Mouse (Mus musculus) cerebellum, adult 2 months (tissue): Measurements from ENCODE around the gene Tm7sf2. TPM values are rescaled to one million over a fixed set of nuclear protein-coding genes. Genes with fewer than 3 reads are reported as not detected.

Source experiments
- DNase-seq, 2 experiments: peaks; one replicate each; pipeline ENCODE4 v3.0.0; 2021
- H3K27ac ChIP-seq: fragments of 200-500 bp; 2 replicates; pipeline ENCODE4 v1.5.1; 2012; ENCODE audit warnings: low read length, control low read depth, inconsistent platforms; ENCODE audit not compliant: insufficient read depth
- H3K27me3 ChIP-seq: fragments of 200-500 bp; 2 replicates; pipeline ENCODE4 v1.6.1; 2012; ENCODE audit warnings: inconsistent platforms, mild to moderate bottlenecking, low read length, moderate library complexity; ENCODE audit not compliant: control insufficient read depth, insufficient read depth
- H3K4me1 ChIP-seq: fragments of 200-500 bp; 2 replicates; pipeline ENCODE4 v1.6.1; 2011; ENCODE audit warnings: low read length; ENCODE audit not compliant: control insufficient read depth, insufficient read depth
- H3K4me3 ChIP-seq: fragments of 200-500 bp; replicated peaks from 2 replicates; pipeline ENCODE3; 2011; ENCODE audit warnings: mild to moderate bottlenecking, low read depth, low read length, control low read depth; ENCODE audit not compliant: insufficient read depth
- CTCF ChIP-seq: fragments of 200-500 bp; IDR thresholded peaks from 2 replicates; pipeline ENCODE4 v1.5.1; 2011; ENCODE audit warnings: low read depth, mild to moderate bottlenecking, control low read depth, low read length, moderate library complexity, borderline replicate concordance; ENCODE audit not compliant: insufficient read depth
- POLR2A ChIP-seq: fragments of 200-500 bp; IDR thresholded peaks from 2 replicates; pipeline ENCODE4 v1.6.1; 2011; ENCODE audit warnings: low read length, control low read depth, borderline replicate concordance; ENCODE audit not compliant: insufficient read depth
- WGBS: fragments of 180-500 bp; shearing (Covaris S2); methylation state at CpG from one replicate; pipeline ENCODE4 v1.1.7; 2018; 5-methylcytosine and 5-hydroxymethylcytosine counted together
- polyA plus RNA-seq: library from polyadenylated mRNA; depleted of rRNA; stranded (reverse); fragments of >200 nt; gene quantifications from 2 replicates; pipeline ENCODE4 v1.2.3, GENCODE M21; 2012

The Tm7sf2 gene
- polyA plus RNA-seq, 1 experiment: 50.8 TPM

GRCm38 (mm10) chr19:6067011-6067723 lies 1.0 kb downstream of the Tm7sf2 start:
- Histone ChIP-seq H3K4me3 (peak overlapping the region; percentile 54), H3K4me1 (peaks cover 20% of the 10 kb centered on the region), H3K27ac (peak overlapping the region; percentile 43), H3K27me3 (no peaks in the 10 kb centered on the region)
- peak; percentile 77 for TF ChIP-seq CTCF
- no peak for TF ChIP-seq POLR2A
- DNase-seq: peak; percentile 88 to 90
- 1% methylated on average over 30 of the region's 30 CpGs for WGBS

GRCm38 (mm10) chr19:6066571-6066970 lies 1.6 kb downstream of the Tm7sf2 start:
- H3K4me1 ChIP-seq: peaks cover 22% of the 10 kb centered on the region
- WGBS: 18% methylated on average over 5 of the region's 5 CpGs

GRCm38 (mm10) chr19:6063081-6063480 lies 5.1 kb downstream of the Tm7sf2 start:
- Histone ChIP-seq H3K27me3 (no peaks in the 10 kb centered on the region), H3K4me1 (peaks cover 27% of the 10 kb centered on the region), H3K4me3 (no peak overlapping the region), H3K27ac (no peak overlapping the region)
- TF ChIP-seq CTCF: no peak
- no peak for TF ChIP-seq POLR2A
- WGBS: 89% methylated on average over 6 of the region's 6 CpGs
- DNase-seq: no peak

More at GRCm38 (mm10) chr19:6066571-6066970, 1.6 kb downstream of the Tm7sf2 start:
- peak overlapping the region; percentile 43 for H3K27ac ChIP-seq
- no peaks in the 10 kb centered on the region for H3K27me3 ChIP-seq
- peak overlapping the region; percentile 54 for H3K4me3 ChIP-seq
- TF ChIP-seq POLR2A (no peak), CTCF (no peak)
- DNase-seq: no peak

GRCm38 (mm10) chr19:6062418-6062817 lies 5.8 kb downstream of the Tm7sf2 start:
- TF ChIP-seq CTCF: no peak
- TF ChIP-seq POLR2A: no peak
- Histone ChIP-seq H3K27me3 (no peaks in the 10 kb centered on the region), H3K4me3 (peak overlapping the region; percentile 75), H3K27ac (0 out of 2 replicates have a peak overlapping the region, but pooled peaks have one; percentile 67), H3K4me1 (peaks cover 25% of the 10 kb centered on the region)
- DNase-seq: no peak
- 39% methylated on average over 5 of the region's 5 CpGs for WGBS

- Histone ChIP-seq H3K27ac (peak overlapping the region; percentile 67), H3K27me3 (no peaks in the 10 kb centered on the region), H3K4me1 (peaks cover 25% of the 10 kb centered on the region), H3K4me3 (peak overlapping the region; percentile 75)
- DNase-seq: peak; percentile 38 to 45
- no peak for TF ChIP-seq POLR2A
- no peak for TF ChIP-seq CTCF
- WGBS: under 1% methylated on average over 44 of the region's 44 CpGs
These were observed 6.4 kb downstream of the Tm7sf2 start for GRCm38 (mm10) chr19:6061641-6062302.

- TF ChIP-seq POLR2A: peak; percentile 63
- TF ChIP-seq CTCF: no peak
These were observed 7.1 kb downstream of the Tm7sf2 start, which contains the start of gene Znhit2 for GRCm38 (mm10) chr19:6061021-6061533. Gene Znhit2 (plus strand): TSS chr19:6061192.

GRCm38 (mm10) chr19:6058966-6059365 lies 9.2 kb downstream of the Tm7sf2 start:
- no peak overlapping the region for H3K27ac ChIP-seq
- TF ChIP-seq CTCF (no peak), POLR2A (no peak)
- 82% methylated on average over 5 of the region's 5 CpGs for WGBS
- peak; percentile 6 to 9 for DNase-seq
- peaks cover 19% of the 10 kb centered on the region for H3K4me1 ChIP-seq
- H3K27me3 ChIP-seq: no peaks in the 10 kb centered on the region
- peak overlapping the region; percentile 58 for H3K4me3 ChIP-seq

More at GRCm38 (mm10) chr19:6061021-6061533, 7.1 kb downstream of the Tm7sf2 start, which contains the start of gene Znhit2:
- peak; percentile 88 to 91 for DNase-seq
- Histone ChIP-seq H3K4me3 (peak within 1 kb of the TSS; percentile 75), H3K27ac (peak within 1 kb of the TSS; percentile 67), H3K4me1 (peaks cover 19% of the 10 kb centered on the region), H3K27me3 (no peaks in the 10 kb centered on the region)
- WGBS: under 1% methylated on average over 58 of the region's 58 CpGs

- no peak for TF ChIP-seq CTCF
- no peak for TF ChIP-seq POLR2A
- H3K27ac ChIP-seq: no peak overlapping the region
- 22% methylated on average over 5 of the region's 5 CpGs for WGBS
These were observed 9.7 kb downstream of the Tm7sf2 start for GRCm38 (mm10) chr19:6058513-6058912.

More at GRCm38 (mm10) chr19:6058513-6058912, 9.7 kb downstream of the Tm7sf2 start:
- Histone ChIP-seq H3K4me1 (peaks cover 19% of the 10 kb centered on the region), H3K4me3 (peak overlapping the region; percentile 58), H3K27me3 (no peaks in the 10 kb centered on the region)
- DNase-seq: no peak
